7 mouse cellular contexts compared by ENCODE assay signal in the genomic region with DNA sequence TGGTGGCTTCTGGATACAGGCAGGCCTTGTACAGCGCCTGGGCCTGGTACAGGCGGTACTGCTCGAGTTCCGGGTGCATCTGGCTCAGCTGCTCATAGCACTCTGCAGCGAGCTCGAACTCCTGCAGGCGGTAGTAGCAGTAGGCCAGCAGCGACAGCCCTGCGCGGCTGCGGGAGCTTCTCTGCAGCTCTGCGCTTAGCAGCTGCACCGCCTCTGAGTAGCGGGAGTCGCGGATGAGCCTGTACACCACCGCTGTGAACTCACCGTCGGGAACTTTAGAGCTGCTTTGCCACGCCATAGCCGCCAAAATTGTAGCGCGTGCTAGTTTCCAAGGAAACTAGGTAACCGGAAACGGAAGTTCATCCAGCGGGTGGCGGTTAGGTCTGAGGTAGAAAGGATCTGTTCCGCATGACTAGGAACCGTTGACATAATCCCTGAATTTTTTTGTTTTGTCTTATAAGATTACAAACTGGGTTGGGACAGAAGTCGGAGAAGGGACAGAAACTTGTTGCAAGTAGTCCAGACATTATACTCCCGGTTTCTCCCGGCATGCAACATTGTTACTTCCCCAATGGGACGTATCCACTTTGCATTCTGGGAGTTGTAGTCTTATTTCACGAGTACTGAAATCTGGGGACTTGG. TPM values are rescaled to one million over a fixed set of nuclear protein-coding genes. Genes with fewer than 3 reads are reported as not detected.
DNase-seq lines count a peak whose midpoint lies in the region; ATAC-seq and TF ChIP-seq lines count a peak whose summit lies in the region.
"Not testable (repeated sequence)": the region's sequence is repeated elsewhere in the genome, so short reads cannot be mapped to it uniquely, and the experiment has no call there.

Gene Ttc30a1, minus strand, starts transcription at position 528 of the 642 bp plus-strand sequence.

- H3K36me3 ChIP-seq in limb, embryonic 11.5 days (ENCODE audit: control insufficient read depth, insufficient read depth, low read length); midbrain, embryonic 12.5 days: not testable (repeated sequence)

- peak within 1 kb of the TSS; percentile 67 for H3K4me3 ChIP-seq in bone marrow macrophage, adult 2 months (ENCODE audit: insufficient read depth, low read length)
- peak within 1 kb of the TSS; percentile 56 for H3K4me3 ChIP-seq in embryonic fibroblast, embryonic 13.5 days (ENCODE audit: insufficient read depth, low read length)
- H3K4me3 ChIP-seq in limb, embryonic 11.5 days (ENCODE audit: low read depth, low read length) = peak within 1 kb of the TSS; percentile 32
- peak within 1 kb of the TSS; percentile 47 for H3K4me3 ChIP-seq in midbrain, embryonic 12.5 days

- not testable (repeated sequence) for H3K27me3 ChIP-seq in limb, embryonic 11.5 days (ENCODE audit: control insufficient read depth, insufficient read depth, low read length); midbrain, embryonic 12.5 days

- ATAC-seq in limb, embryonic 11.5 days (ENCODE audit: insufficient number of reproducible peaks, low FRiP score, low TSS enrichment, low read depth) = 0 out of 2 replicates have a peak, but pooled peaks have one; percentile 44
- peak; percentile 62 for ATAC-seq in midbrain, embryonic 12.5 days (ENCODE audit: low FRiP score, low read depth)

- not testable (repeated sequence) for TF ChIP-seq POLR2A in bone marrow macrophage, adult 2 months (IDR thresholded peaks at IDR 0.05; ENCODE audit: borderline replicate concordance, low read depth, low read length); embryonic fibroblast, embryonic 13.5 days (IDR thresholded peaks at IDR 0.05; ENCODE audit: low read depth, low read length)

- DNase-seq in heart, adult 9 months (ENCODE audit: low spot score in 2 of 2) = peak; percentile 79 to 89
- peak; percentile 71 to 73 for DNase-seq in kidney, adult 8-10 months
- DNase-seq in limb, embryonic 11.5 days (ENCODE audit: low spot score) = peak; percentile 89
- peak; percentile 71 for DNase-seq in right cerebral cortex, postnatal 4 days

- peak within 1 kb of the TSS; percentile 50 for H3K4me2 ChIP-seq in limb, embryonic 11.5 days (ENCODE audit: low read depth, severe bottlenecking)
- H3K4me2 ChIP-seq in midbrain, embryonic 12.5 days (replicated peaks) = peak within 1 kb of the TSS; percentile 61

- not testable (repeated sequence) for H3K9me3 ChIP-seq in limb, embryonic 11.5 days (ENCODE audit: control insufficient read depth, low read length); midbrain, embryonic 12.5 days

- H3K27ac ChIP-seq in bone marrow macrophage, adult 2 months (ENCODE audit: insufficient read depth, low read depth, low read length) = peak within 1 kb of the TSS; percentile 69
- H3K27ac ChIP-seq in embryonic fibroblast, embryonic 13.5 days (ENCODE audit: insufficient read depth, low read length) = peak within 1 kb of the TSS; percentile 81; the same call in 1 of the 2 replicates
- not testable (repeated sequence) for H3K27ac ChIP-seq in limb, embryonic 11.5 days (replicated peaks; ENCODE audit: low read depth, low read length)
- H3K27ac ChIP-seq in midbrain, embryonic 12.5 days (replicated peaks) = peak within 1 kb of the TSS; percentile 35; the same call in 1 of the 2 replicates

- H3K4me1 ChIP-seq in bone marrow macrophage, adult 2 months (ENCODE audit: control insufficient read depth, insufficient read depth, low read length); embryonic fibroblast, embryonic 13.5 days (ENCODE audit: control insufficient read depth, insufficient read depth, low read length); limb, embryonic 11.5 days (ENCODE audit: control insufficient read depth, insufficient read depth, low read length); midbrain, embryonic 12.5 days: not testable (repeated sequence)

- not testable (repeated sequence) for TF ChIP-seq CTCF in bone marrow macrophage, adult 2 months (IDR thresholded peaks at IDR 0.05; ENCODE audit: low read depth, low read length); embryonic fibroblast, embryonic 13.5 days (IDR thresholded peaks at IDR 0.05; ENCODE audit: borderline replicate concordance, insufficient read depth, low read length)

- H3K9ac ChIP-seq in limb, embryonic 11.5 days (ENCODE audit: low read length) = peak within 1 kb of the TSS; percentile 50
- peak within 1 kb of the TSS; percentile 46; the same call in 1 of the 2 replicates for H3K9ac ChIP-seq in midbrain, embryonic 12.5 days (replicated peaks)

- WGBS in limb, embryonic 11.5 days = 2% methylated on average over 31 of the region's 34 CpGs
- 3% methylated on average over 34 of the region's 34 CpGs for WGBS in midbrain, embryonic 12.5 days

RNA-seq across cellular contexts. Expression of gene Ttc30a1, which starts in this region (rescaled TPM):
- 1.6 and 1.9 TPM in 2 replicates for polyA plus RNA-seq in bone marrow macrophage, adult 2 months (2012; ENCODE audit: insufficient read depth, insufficient read length, missing spikeins)
- polyA plus RNA-seq in embryonic fibroblast, embryonic 13.5 days (2011; ENCODE audit: insufficient read length, low read depth, missing spikeins) = 2.7 and 3.1 TPM in 2 replicates
- polyA plus RNA-seq in limb, embryonic 11.5 days (2014; fragmentation: Nextera tagmentation; extraction: Ambion mirVana) = 12.1 and 12.5 TPM in 2 replicates
- polyA plus RNA-seq in midbrain, embryonic 12.5 days (2016; fragmentation: Nextera tagmentation; extraction: Ambion mirVana) = 9.1 and 9.3 TPM in 2 replicates
